ENCODE assay signal across 8 mouse cellular contexts in the genomic region with DNA sequence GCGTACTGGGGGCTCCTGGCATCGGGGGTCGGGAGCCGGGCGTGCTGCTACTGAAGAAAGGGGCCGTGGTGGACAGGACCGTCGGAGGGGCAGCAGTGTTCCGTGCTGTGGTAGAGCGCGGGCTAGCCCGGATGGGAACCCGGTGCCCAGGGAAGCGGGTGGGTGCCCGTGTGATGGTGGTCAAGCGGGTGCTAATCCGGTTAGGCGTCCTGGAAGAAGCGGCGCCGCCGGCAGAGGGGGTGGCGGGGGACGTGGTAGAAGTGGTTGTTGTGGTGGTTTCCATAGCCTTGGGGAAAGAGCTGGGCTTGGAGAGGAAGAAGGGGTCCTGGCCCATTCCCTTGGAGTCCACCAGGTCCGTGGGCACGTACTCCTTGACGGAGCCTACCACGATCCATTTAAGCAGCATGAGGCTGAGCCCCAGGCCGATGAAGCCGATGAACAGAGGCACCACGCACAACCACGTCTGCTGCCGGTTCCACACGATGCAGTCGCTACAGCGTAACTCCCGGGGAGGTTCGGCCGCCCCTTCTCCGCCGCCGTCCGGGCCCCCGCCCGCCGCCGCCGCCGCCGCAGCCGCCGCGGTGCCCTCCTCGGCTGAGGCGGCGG. TPM values are rescaled to one million over a fixed set of nuclear protein-coding genes. Genes with fewer than 3 reads are reported as not detected.
DNase-seq lines count a peak whose midpoint lies in the region; ATAC-seq lines count a peak whose summit lies in the region.

No protein-coding gene starts in this region.

- peak overlapping the region; percentile 51 for H3K4me3 ChIP-seq in heart, embryonic 15.5 days
- H3K4me3 ChIP-seq in forebrain, embryonic 12.5 days (replicated peaks) = peak overlapping the region; percentile 70
- H3K4me3 ChIP-seq in midbrain, embryonic 15.5 days = peak overlapping the region; percentile 83

- H3K9ac ChIP-seq in heart, embryonic 15.5 days = no peak overlapping the region
- H3K9ac ChIP-seq in forebrain, embryonic 12.5 days = peak overlapping the region; percentile 71
- peak overlapping the region; percentile 89 for H3K9ac ChIP-seq in midbrain, embryonic 15.5 days

- peak overlapping the region; percentile 87 for H3K4me2 ChIP-seq in heart, embryonic 15.5 days
- peak overlapping the region; percentile 86 for H3K4me2 ChIP-seq in forebrain, embryonic 12.5 days
- peak overlapping the region; percentile 70 for H3K4me2 ChIP-seq in midbrain, embryonic 15.5 days

- no peaks in the 10 kb centered on the region for H3K36me3 ChIP-seq in heart, embryonic 15.5 days
- no peaks in the 10 kb centered on the region for H3K36me3 ChIP-seq in forebrain, embryonic 12.5 days (replicated peaks)
- H3K36me3 ChIP-seq in midbrain, embryonic 15.5 days (replicated peaks) = no peaks in the 10 kb centered on the region

- peaks cover 74% of the 10 kb centered on the region for H3K27me3 ChIP-seq in heart, embryonic 15.5 days
- H3K27me3 ChIP-seq in forebrain, embryonic 12.5 days = peaks cover 48% of the 10 kb centered on the region
- no peaks in the 10 kb centered on the region for H3K27me3 ChIP-seq in midbrain, embryonic 15.5 days (replicated peaks)

- intact Hi-C loops in heart, postnatal 25 days (cut with DNase I) = no loop called here

- no peaks in the 10 kb centered on the region for H3K9me3 ChIP-seq in heart, embryonic 15.5 days (replicated peaks)
- H3K9me3 ChIP-seq in forebrain, embryonic 12.5 days = no peaks in the 10 kb centered on the region
- no peaks in the 10 kb centered on the region for H3K9me3 ChIP-seq in midbrain, embryonic 15.5 days

- no peak for DNase-seq in heart, postnatal 25 days (ENCODE audit: low spot score)
- DNase-seq in layer of hippocampus, postnatal 36 days = peak; percentile 37 to 41
- no peak for DNase-seq in ovary, postnatal 10 days (ENCODE audit: low spot score)

- no peak overlapping the region for H3K27ac ChIP-seq in heart, embryonic 15.5 days
- H3K27ac ChIP-seq in forebrain, embryonic 12.5 days = peak overlapping the region; percentile 59; the same call in 1 of the 2 replicates
- H3K27ac ChIP-seq in midbrain, embryonic 15.5 days = peak overlapping the region; percentile 97

- H3K4me1 ChIP-seq in heart, embryonic 15.5 days (replicated peaks) = peaks cover 21% of the 10 kb centered on the region
- H3K4me1 ChIP-seq in forebrain, embryonic 12.5 days = peaks cover 12% of the 10 kb centered on the region
- H3K4me1 ChIP-seq in midbrain, embryonic 15.5 days = peaks cover 21% of the 10 kb centered on the region

- 3% methylated on average over 54 of the region's 56 CpGs for WGBS in heart, embryonic 15.5 days
- WGBS in forebrain, embryonic 12.5 days = 1% methylated on average over 56 of the region's 56 CpGs
- 1% methylated on average over 56 of the region's 56 CpGs for WGBS in midbrain, embryonic 15.5 days

- no peak; the same call in 1 of the 2 replicates for ATAC-seq in heart, embryonic 15.5 days (replicated peaks; ENCODE audit: insufficient number of reproducible peaks, insufficient read depth, low FRiP score, low read depth)
- peak; percentile 7; the same call in 1 of the 2 replicates for ATAC-seq in cerebellum, adult (ENCODE audit: insufficient number of reproducible peaks, low FRiP score, low TSS enrichment)
- ATAC-seq in forebrain, embryonic 12.5 days (ENCODE audit: low FRiP score) = peak; percentile 43
- peak; percentile 50 for ATAC-seq in midbrain, embryonic 15.5 days (replicated peaks)
- ATAC-seq in monocyte, adult 5-6 weeks (replicated peaks; ENCODE audit: insufficient number of reproducible peaks, low FRiP score, low TSS enrichment, poor library complexity, severe bottlenecking) = no peak

RNA-seq across cellular contexts. Expression of a gene that starts 0.6 kb away (rescaled TPM):
- polyA plus RNA-seq in heart, embryonic 15.5 days (2015; fragmentation: Nextera tagmentation; extraction: Ambion mirVana) = 0.10 TPM in 1 of 2 replicates, not detected in the other
- not detected for total RNA-seq in heart, postnatal 25 days (2021)
- 2.7 and 3.7 TPM in 2 replicates for polyA plus RNA-seq in forebrain, embryonic 12.5 days (2016; fragmentation: Nextera tagmentation; extraction: Ambion mirVana)
- total RNA-seq in layer of hippocampus, postnatal 36 days (2021) = 10 to 100 TPM; 63.5 to 76.8 TPM
- polyA plus RNA-seq in midbrain, embryonic 15.5 days (2015; fragmentation: Nextera tagmentation; extraction: Ambion mirVana) = 14.8 and 17.2 TPM in 2 replicates
- total RNA-seq in monocyte, adult 5-6 weeks (2017) = not detected in 3 replicates

Comparison
In these comparisons a context has a peak if more than half of its experiments do, and no peak if none do; other contexts are left out.
1. ATAC-seq: peak in cerebellum, adult (single experiment), forebrain, embryonic 12.5 days (single experiment) and midbrain, embryonic 15.5 days (single experiment); none in heart, embryonic 15.5 days (single experiment) and monocyte, adult 5-6 weeks (single experiment).
2. DNase-seq: peak in layer of hippocampus, postnatal 36 days (2 of 2); none in heart, postnatal 25 days (single experiment) and ovary, postnatal 10 days (single experiment).
3. RNA of a gene that starts 0.6 kb away (total RNA-seq): 63.5 to 76.8 TPM in layer of hippocampus, postnatal 36 days; not detected in heart, postnatal 25 days and not detected in monocyte, adult 5-6 weeks; every median in the first group is over 10 times any median in the second.
4. Peak in every context shown above with its lines, with median percentiles within 50 percentile points of each other: H3K4me2 ChIP-seq and H3K4me3 ChIP-seq.